Mouse (Mus musculus): ENCODE measurements at regions not wholly inside any gene's neighbourhood (a gene's known extent, or its start where the extent isn't known, plus 50 kb on each side); places are given as distances from the start of the nearest gene placed in this dataset.
A peak's percentile ranks its signal among the peaks of the same experiment; 100 is the strongest.

DNA sequence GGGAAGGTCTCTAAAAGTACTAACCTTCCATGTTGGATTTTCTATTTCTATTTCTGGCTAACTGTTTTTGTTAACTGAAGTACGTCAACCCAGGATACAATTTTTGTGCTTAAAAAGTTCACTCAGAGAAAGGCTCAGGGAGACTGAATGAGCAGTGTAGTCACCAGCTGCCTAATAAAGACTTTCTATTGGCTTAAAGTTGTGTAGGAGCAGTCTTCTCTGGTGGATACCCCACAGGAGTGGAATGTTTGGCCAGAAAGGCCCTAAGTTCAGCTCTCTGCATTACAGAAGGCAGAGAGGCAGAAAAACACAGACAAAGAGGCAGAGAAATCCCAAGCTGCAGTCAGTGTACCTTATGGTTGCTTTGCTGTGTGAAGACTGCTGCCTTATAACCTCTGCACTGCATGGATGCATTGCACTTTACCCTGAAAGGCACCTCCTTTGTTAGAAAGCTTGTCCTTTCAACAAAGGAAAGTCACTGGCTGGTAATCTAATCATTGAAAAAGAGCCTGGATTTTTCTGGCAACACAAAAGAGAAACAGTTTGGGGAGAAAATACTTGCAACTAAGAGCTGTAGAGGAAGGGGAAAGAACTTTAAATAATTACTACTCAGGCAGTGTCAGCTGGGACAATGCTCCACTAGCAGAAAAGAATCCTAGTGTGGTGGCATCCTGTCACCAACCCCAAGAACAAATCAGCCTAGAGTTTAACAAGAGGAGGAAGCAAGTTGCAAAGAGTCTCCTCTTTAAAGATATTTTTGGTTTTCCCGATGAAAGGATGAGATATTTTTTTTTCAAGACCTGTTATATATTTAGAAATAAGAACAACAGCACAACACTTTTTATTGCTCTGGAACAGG, 63.0 kb upstream of the Adamts5 start:
- Histone ChIP-seq H3K36me3 (ENCODE audit: control insufficient read depth, insufficient read depth, low read length) (no peaks in the 10 kb centered on the region), H3K4me2 (ENCODE audit: low read length) (no peak overlapping the region), H3K9ac (ENCODE audit: low read length) (no peak overlapping the region), H3K4me3 (ENCODE audit: control insufficient read depth in 1 of 2, insufficient read depth in 1 of 2, low read depth in 1 of 2, low read length in 2 of 2) (no peak overlapping the region), H3K27ac (replicated peaks in 1 of 2; ENCODE audit: control insufficient read depth in 1 of 2, insufficient read depth in 1 of 2, low read depth in 2 of 2, low read length in 2 of 2) (peak overlapping the region; percentile 27 to 31), H3K4me1 (ENCODE audit: control insufficient read depth in 2 of 2, insufficient read depth in 2 of 2, low read length in 2 of 2) (no peaks in the 10 kb centered on the region; a peak in 1 of 4 replicates), H3K9me3 (ENCODE audit: control insufficient read depth, low read length) (no peaks in the 10 kb centered on the region), H3K27me3 (ENCODE audit: control insufficient read depth, insufficient read depth, low read length) (no peaks in the 10 kb centered on the region)
- no peak; the same call in 1 of the 2 replicates for ATAC-seq (ENCODE audit: insufficient number of reproducible peaks, insufficient read depth, low FRiP score, low read depth)
- 51% methylated on average over 2 of the region's 2 CpGs for WGBS

DNA sequence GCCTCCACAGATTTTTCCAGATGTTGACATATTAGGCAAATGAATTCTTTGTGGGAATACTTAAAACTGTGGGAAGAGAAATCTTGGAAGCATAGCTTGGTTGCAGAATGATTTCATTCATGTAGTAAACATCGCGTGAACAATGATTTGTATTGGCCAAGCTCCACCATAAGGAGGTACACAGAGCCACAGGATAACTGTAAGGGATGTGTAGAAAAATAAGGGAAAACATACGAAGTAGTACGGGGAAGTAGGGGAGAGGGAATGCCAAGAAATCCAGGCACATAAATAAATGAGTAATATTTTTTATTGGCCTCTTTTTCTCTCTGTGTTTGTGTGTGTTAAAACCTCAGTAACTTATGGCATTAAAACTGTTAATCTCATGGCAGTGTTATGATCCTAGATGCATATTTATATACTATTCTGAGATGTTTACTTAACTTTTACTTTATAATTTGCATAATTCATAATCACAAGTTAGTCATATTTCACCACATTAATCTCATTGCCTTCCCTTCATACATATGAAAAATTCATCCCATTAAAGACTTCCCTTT, 54.5 kb upstream of the Adamts5 start:
- H3K4me2 ChIP-seq (ENCODE audit: low read length), result no peak overlapping the region
- no peaks in the 10 kb centered on the region for H3K27me3 ChIP-seq (ENCODE audit: control insufficient read depth, insufficient read depth, low read length)
- H3K27ac ChIP-seq (replicated peaks in 1 of 2; ENCODE audit: control insufficient read depth in 1 of 2, insufficient read depth in 1 of 2, low read depth in 2 of 2, low read length in 2 of 2), result no peak overlapping the region
- H3K9me3 ChIP-seq (ENCODE audit: control insufficient read depth, low read length), result no peaks in the 10 kb centered on the region
- no peaks in the 10 kb centered on the region for H3K4me1 ChIP-seq (ENCODE audit: control insufficient read depth in 2 of 2, insufficient read depth in 2 of 2, low read length in 2 of 2)
- ATAC-seq (ENCODE audit: insufficient number of reproducible peaks, insufficient read depth, low FRiP score, low read depth), result no peak
- H3K36me3 ChIP-seq (ENCODE audit: control insufficient read depth, insufficient read depth, low read length), result no peaks in the 10 kb centered on the region
- 78% methylated on average over 4 of the region's 4 CpGs for WGBS
- H3K4me3 ChIP-seq (ENCODE audit: control insufficient read depth in 1 of 2, insufficient read depth in 1 of 2, low read depth in 1 of 2, low read length in 2 of 2), result no peak overlapping the region
- H3K9ac ChIP-seq (ENCODE audit: low read length), result no peak overlapping the region

DNA sequence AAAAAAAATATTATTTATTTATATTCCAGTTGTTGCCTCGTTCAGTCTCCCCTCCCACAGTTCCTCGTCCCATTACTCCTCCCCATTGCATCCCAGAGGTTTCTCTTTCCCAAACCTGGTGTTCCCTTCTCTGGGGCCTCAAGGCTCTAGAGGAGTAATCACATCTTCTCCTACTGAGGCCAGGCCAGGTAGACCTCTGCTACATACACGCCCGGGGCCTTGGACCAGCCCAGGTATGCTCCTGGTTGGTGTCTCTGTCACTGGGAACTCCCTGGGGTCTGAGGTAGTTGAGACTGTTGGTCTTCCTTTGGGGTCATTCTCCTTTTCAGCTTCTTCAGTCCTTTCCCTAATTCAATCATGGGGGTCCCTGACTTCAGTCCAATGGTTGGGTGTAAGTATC, 50.0 kb upstream of the Adamts5 start:
- Histone ChIP-seq H3K36me3 (ENCODE audit: control insufficient read depth, insufficient read depth, low read length) (no peaks in the 10 kb centered on the region), H3K4me1 (ENCODE audit: control insufficient read depth in 2 of 2, insufficient read depth in 2 of 2, low read length in 2 of 2) (no peaks in the 10 kb centered on the region), H3K27me3 (ENCODE audit: control insufficient read depth, insufficient read depth, low read length) (no peaks in the 10 kb centered on the region), H3K4me3 (ENCODE audit: control insufficient read depth in 1 of 2, insufficient read depth in 1 of 2, low read depth in 1 of 2, low read length in 2 of 2) (no peak overlapping the region), H3K27ac (replicated peaks in 1 of 2; ENCODE audit: control insufficient read depth in 1 of 2, insufficient read depth in 1 of 2, low read depth in 2 of 2, low read length in 2 of 2) (no peak overlapping the region), H3K9me3 (ENCODE audit: control insufficient read depth, low read length) (no peaks in the 10 kb centered on the region), H3K4me2 (ENCODE audit: low read length) (no peak overlapping the region), H3K9ac (ENCODE audit: low read length) (no peak overlapping the region)
- ATAC-seq (ENCODE audit: insufficient number of reproducible peaks, insufficient read depth, low FRiP score, low read depth), result no peak
- 85% methylated on average over 4 of the region's 4 CpGs for WGBS
